Mouse (Mus musculus): ENCODE data around the gene Pacrg. TPM values are rescaled to one million over a fixed set of nuclear protein-coding genes. Genes with fewer than 3 reads are reported as not detected.

The Pacrg gene
- total RNA-seq, 2 experiments from 2014 or later, result 22.9 to 24.3 TPM

DNA sequence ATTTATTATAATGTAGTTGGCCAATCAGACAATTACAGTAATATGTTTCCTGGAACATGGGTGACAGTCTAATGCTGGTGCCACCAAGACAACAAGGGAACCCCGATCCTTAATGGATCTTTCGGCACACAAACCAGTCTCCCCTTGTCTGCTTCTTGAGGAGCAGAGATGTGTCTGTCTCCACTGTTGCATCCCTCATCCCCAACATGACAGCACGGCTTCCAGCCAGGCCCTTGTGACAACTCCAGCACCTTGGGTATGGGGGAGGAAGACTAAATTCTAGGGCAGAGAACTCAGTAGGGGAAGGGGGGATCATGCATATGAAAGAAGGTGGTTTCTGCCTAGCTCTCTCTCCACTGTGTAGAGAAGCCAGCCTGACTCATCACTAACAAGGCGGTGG is 242.4 kb downstream of the Pacrg start:
- no peak overlapping the region for H3K4me3 ChIP-seq
- H3K27ac ChIP-seq, result no peak overlapping the region
- TF ChIP-seq CTCF (conservative IDR thresholded peaks at IDR 0.05), result no peak
- no peak for DNase-seq (ENCODE audit: low spot score in 2 of 2)

DNA sequence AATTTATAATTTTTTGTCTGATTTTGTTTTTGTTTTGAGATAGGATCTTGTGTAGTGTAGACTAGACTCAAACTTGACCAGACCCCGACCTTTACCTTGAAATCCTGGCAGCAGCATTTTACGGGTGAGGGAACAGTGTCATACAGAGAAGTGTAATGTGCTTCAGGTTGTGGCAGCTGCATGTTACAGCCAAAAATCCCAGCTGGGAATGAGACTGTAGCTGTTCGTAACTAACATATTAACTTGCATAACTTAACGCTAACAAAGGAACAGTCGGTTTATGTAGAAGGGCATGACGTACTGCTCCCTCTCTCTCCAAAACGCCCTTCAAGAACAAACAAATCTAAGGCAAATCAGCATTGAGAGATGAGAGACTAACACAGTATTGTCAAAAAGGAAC is 250.5 kb downstream of the Pacrg start:
- no peak for TF ChIP-seq CTCF (conservative IDR thresholded peaks at IDR 0.05)
- no peak for DNase-seq (ENCODE audit: low spot score in 2 of 2)
- Histone ChIP-seq H3K27ac (no peak overlapping the region), H3K4me3 (no peak overlapping the region)

DNA sequence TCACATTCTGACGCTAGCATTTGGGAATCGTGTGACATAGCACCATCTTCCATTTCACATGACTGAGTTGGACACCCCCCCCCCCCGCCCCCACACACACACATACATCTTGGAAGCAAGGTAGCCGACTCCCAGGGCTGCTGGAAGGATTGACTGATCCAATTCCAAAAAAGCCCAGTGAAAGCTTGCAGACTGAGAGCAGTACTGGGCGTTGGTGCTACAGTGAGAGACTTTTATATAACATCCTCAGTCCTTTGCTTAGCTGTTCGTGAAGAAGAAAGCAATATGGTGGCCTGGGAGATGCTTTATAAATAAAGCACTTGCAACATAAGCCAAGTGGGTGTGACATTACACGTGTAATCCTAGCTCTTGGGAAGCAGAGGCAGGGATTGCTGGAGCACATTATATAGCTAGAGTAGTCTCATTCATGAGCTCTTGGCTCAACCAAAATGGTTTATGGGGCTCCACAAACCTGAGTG is 251.2 kb downstream of the Pacrg start:
- DNase-seq (ENCODE audit: low spot score in 2 of 2), result no peak
- Histone ChIP-seq H3K27ac (no peak overlapping the region), H3K4me3 (no peak overlapping the region)
- no peak for TF ChIP-seq CTCF (conservative IDR thresholded peaks at IDR 0.05)

DNA sequence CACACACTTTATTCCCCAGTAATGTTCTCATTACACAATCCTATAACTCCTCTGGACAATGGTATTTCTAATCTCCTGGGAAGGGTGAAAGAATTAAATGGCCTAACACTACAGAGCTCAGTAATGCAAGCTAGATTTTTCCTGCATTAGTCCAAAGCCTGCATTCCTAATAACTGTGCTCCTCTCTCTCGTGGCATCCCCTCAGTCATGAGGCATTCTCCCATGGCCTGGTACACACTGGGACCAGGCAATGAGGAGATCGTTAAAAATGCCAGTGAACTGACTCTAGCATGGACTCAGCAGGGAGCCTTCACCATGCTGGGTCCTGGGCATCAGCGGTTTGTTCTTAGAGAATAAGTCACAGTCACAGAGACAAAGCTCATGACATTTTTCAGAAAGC is 256.8 kb downstream of the Pacrg start:
- no peak for TF ChIP-seq CTCF (conservative IDR thresholded peaks at IDR 0.05)
- H3K27ac ChIP-seq, result no peak overlapping the region

DNA sequence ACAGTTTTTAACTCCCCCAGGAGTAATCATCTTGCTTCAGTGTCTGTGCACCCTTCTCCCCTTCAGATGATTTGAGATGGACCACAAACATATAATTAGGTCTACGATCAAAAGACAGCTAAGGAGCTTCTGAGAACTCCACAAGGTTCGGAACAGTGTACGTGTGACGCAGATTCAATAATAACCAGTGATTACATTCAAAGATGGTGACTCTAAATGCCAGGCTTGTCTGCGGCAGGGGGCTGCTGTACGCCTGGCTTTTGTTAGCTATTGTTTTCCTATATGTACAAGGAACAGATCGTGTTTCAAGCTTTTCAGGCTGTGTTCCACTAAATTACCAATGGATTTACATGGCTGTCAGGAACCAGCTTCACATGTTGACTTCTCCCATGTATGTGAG is 264.8 kb downstream of the Pacrg start:
- TF ChIP-seq CTCF (conservative IDR thresholded peaks at IDR 0.05), result no peak
- Histone ChIP-seq H3K4me3 (no peak overlapping the region), H3K27ac (no peak overlapping the region)
- no peak for DNase-seq (ENCODE audit: low spot score in 2 of 2)

More for the DNA sequence above, 256.8 kb downstream of the Pacrg start:
- no peak overlapping the region for H3K4me3 ChIP-seq
- no peak for DNase-seq (ENCODE audit: low spot score in 2 of 2)

DNA sequence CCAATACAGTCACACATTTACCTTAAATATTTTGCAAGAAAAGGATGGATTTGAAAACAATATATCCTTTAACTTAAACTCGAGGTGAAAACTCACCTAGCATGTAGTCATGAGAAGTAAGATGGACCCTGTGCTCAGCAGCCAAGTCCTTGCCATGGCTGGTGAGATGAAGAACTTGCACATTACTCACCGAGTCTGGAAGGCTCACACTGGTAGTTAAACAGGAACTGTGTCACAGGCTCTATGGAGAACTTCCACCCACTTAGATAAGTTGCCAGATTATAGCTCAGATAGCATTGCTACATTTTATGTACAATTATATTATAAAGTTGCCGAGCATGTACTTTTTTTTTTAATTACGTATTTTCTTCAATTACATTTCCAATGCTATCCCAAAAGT is 267.7 kb downstream of the Pacrg start:
- DNase-seq (ENCODE audit: low spot score in 2 of 2), result no peak
- Histone ChIP-seq H3K27ac (no peak overlapping the region), H3K4me3 (no peak overlapping the region)
- TF ChIP-seq CTCF (conservative IDR thresholded peaks at IDR 0.05), result no peak

DNA sequence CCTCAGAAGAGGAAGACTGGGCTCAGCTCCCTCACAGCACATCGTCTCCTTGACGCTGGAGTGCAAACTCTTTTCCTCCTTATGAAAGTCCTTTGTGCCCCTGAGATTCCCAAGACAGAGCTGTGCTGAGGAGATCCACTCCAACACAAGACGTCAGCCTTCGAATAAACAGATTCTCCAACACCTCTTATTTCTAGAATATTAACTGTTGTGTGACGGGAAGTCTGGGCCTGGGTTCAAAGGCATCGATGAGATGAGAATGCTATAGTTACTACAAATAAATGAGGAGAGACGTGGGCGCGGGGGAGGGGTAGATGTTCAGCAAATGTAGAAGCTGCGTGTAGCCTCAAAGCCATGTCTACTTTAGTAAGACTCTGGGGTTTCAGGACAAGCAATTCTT is 270.8 kb downstream of the Pacrg start:
- DNase-seq (ENCODE audit: low spot score in 2 of 2), result no peak
- H3K4me3 ChIP-seq, result no peak overlapping the region
- TF ChIP-seq CTCF (conservative IDR thresholded peaks at IDR 0.05), result no peak
- H3K27ac ChIP-seq, result no peak overlapping the region

DNA sequence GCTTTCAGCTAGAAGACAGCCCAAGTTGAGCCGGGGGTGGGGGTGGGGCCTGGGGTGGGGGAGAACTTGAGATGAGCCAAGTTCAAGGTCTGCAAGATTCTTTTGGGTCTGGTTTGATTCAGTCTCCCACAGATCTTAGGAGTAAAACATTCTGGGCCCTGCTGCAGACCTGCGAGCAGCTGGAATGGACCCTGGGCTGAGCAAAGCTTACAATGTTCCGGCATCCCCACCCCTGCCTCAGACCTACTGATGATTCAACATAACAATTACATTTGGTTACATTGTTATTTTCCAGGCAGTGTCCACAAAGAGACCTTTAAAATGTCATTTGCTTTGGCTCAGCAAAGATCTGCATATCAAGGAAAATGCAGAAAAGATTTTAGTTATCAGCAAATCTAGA is 272.7 kb downstream of the Pacrg start:
- TF ChIP-seq CTCF (conservative IDR thresholded peaks at IDR 0.05), result no peak
- H3K27ac ChIP-seq, result no peak overlapping the region
- no peak for DNase-seq (ENCODE audit: low spot score in 2 of 2)
- no peak overlapping the region for H3K4me3 ChIP-seq

DNA sequence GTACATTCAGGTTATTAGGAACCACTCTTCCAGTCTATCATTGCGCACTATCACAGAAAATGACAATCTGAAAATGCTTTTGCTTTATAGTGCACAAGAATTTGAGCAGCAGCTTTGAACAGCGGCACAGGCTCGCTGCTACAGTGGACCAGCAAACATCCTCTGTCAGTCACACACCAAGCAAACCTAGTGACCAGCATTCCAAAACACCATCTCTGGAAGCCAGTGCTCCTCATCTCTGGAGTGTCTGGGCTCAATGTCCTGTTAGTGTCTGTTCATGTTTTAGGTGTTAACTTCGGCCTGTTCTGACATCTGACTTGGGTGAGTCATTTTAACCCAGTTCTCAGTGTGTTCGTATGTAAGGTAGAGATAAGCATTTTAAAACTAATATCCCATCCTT is 275.9 kb downstream of the Pacrg start:
- no peak for DNase-seq (ENCODE audit: low spot score in 2 of 2)
- no peak overlapping the region for H3K27ac ChIP-seq
- no peak overlapping the region for H3K4me3 ChIP-seq
- no peak for TF ChIP-seq CTCF (conservative IDR thresholded peaks at IDR 0.05)

DNA sequence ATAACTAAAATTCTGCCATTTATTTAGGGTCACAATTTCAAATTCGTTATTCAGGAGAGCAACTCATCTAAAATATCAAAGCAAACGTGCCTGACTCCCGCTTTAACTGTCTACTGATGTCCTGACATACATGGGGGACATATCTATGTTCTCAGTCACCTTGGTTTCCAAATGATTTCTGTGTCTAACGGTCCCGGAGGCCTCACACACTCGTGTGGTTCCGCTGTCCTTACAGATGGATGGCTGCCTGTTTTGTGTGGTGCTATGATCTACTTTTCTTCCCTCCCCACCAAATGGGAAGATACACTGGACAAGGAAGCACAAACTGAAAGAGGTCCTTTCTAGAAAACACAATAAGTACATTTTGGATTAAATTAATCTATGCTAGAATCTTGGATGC is 277.2 kb downstream of the Pacrg start:
- no peak overlapping the region for H3K4me3 ChIP-seq
- TF ChIP-seq CTCF (conservative IDR thresholded peaks at IDR 0.05), result no peak
- H3K27ac ChIP-seq, result no peak overlapping the region
- DNase-seq (ENCODE audit: low spot score in 2 of 2), result no peak

DNA sequence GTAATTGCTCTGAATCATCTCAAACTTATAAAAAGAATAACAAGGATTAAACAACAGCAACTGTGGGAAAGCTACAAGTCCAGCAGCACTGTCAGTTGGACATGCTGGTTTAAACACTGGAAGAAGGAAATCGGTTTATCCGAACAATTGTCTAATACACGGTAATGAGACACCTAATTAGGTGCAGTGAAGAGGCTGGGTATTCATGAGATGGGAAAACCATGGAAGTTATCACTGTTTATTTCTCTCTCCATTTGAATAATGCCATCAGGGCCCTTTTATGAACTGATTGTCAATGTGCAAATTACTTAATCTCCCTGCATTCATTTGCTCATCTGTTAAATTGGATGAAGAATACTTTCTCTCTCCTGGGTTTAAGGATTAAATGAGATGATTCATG is 280.1 kb downstream of the Pacrg start:
- DNase-seq (ENCODE audit: low spot score in 2 of 2), result no peak
- H3K27ac ChIP-seq, result no peak overlapping the region
- TF ChIP-seq CTCF (conservative IDR thresholded peaks at IDR 0.05), result no peak
- H3K4me3 ChIP-seq, result no peak overlapping the region

DNA sequence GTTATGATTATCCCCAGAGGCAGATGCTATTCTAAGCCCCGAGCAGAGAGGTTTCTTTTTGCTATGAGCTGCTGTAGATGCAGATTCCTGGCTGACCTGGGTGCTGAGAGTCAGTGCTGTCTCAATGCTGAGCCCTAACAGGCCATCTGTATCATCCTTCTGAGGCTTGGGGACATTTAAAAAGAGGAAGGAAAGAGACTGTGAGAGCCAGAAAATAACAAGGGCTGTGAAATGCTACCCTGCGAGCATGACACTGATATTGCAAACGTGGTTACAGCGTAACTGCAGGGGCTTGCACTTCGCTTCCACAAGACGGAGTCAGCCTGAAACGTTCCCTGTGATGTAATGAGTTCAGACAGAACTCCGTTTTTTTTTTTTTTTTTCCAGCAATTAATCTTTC is 281.4 kb downstream of the Pacrg start:
- H3K27ac ChIP-seq, result no peak overlapping the region; the same call in 1 of the 2 replicates
- no peak for TF ChIP-seq CTCF (conservative IDR thresholded peaks at IDR 0.05)
- no peak overlapping the region for H3K4me3 ChIP-seq
- no peak for DNase-seq (ENCODE audit: low spot score in 2 of 2)

DNA sequence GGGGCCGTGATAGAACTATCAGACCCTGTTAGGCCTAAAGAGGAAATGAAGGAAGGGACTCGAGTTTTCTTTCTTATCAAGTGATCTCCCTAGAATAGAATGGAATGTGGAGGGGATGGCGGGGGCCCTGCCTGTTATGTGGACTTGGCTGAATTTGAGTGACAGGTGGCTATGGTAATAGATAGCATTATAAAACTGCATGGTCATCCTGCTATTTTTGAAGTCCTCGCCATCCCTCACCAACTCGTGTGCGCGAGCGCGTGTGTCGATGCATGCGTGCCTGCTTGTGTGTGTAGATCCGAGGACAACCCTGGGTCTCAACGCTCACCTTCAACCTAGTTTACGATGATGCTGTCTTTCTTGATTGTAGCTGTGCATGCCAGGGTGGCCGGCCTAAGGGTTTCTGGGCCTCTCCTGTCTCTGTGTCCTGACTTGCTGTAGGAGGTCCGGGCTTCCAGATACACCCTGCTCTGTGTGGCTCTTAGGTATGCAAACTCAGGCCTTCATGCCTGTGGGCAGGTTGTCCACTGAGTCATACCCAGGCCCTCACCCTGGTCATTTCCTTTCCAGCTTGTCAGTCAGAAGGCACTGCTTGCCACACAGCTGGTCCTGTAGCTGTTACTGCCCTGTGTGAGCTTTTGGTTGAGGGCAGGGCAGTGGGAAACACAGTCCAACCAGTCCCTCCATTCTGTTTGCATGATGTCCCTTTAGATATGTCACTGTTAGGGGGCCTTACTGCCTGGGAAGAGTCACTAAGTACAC is 287.6 kb downstream of the Pacrg start:
- Histone ChIP-seq H3K4me3 (no peak overlapping the region), H3K27ac (no peak overlapping the region)
- no peak for TF ChIP-seq CTCF (conservative IDR thresholded peaks at IDR 0.05)
- DNase-seq (ENCODE audit: low spot score in 2 of 2), result no peak

DNA sequence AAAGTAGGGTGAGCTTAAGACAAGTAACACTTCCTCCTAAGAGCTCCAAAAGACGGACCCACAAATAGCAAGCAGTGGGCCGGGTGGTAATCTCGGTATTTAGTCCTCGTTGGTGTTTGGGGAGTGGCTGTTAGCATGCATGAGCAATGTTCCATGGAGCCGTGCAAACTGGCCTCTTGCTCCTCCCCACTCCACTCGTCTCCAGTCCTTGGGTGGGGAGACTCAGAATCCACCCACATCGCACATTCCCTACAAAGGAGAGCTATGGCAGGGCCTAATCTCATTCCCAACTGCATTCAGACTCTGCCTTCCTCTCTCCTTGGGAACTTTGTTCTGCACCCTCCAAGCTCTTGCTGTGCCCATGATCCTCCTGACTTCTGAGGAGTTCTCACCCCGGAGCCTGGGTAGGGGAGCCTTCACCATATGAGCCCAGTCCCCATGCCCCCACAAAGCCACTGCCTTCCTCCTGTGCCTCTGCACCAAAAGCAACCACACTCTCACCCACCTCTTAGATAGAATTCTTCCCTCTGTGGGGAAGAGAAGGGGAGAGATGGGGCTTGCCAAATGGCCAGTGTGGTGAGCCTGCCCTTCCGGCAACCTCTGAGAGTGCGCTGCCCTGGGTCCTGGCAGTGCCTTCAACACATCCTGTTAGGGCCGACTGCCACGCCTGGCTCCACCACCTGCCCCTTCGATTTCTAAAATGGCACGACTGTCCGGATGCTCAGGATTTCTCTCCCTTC is 289.2 kb downstream of the Pacrg start:
- DNase-seq (ENCODE audit: low spot score in 2 of 2), result no peak
- TF ChIP-seq CTCF (conservative IDR thresholded peaks at IDR 0.05), result no peak
- no peak overlapping the region for H3K4me3 ChIP-seq
- no peak overlapping the region for H3K27ac ChIP-seq
